Mouse (Mus musculus): ENCODE measurements around the gene Fads6. TPM values are rescaled to one million over a fixed set of nuclear protein-coding genes. Genes with fewer than 3 reads are reported as not detected.

Fads6 gene
- polyA plus RNA-seq, 1 experiment: 0.62 TPM

GRCm38 (mm10) chr11:115318245-115319027 lies 21.0 kb upstream of the Fads6 start:
- Histone ChIP-seq H3K4me2 (ENCODE audit: low read depth) (no peak overlapping the region), H3K27me3 (ENCODE audit: control insufficient read depth, insufficient read depth, insufficient read length) (peaks cover 59% of the 10 kb centered on the region), H3K79me2 (ENCODE audit: control insufficient read depth, insufficient read depth) (no peaks in the 10 kb centered on the region), H3ac (ENCODE audit: control insufficient read depth, insufficient read length) (no peak overlapping the region), H3K4me3 (no peak overlapping the region), H3K36me3 (ENCODE audit: control insufficient read depth, insufficient read depth) (no peaks in the 10 kb centered on the region)
- TF ChIP-seq SRF (IDR thresholded peaks at IDR 0.05; ENCODE audit: control insufficient read depth, insufficient read length, low read depth): no peak
- no peak for TF ChIP-seq REST (IDR thresholded peaks at IDR 0.05; ENCODE audit: insufficient read depth, insufficient read length)
- TF ChIP-seq MYOG (IDR thresholded peaks at IDR 0.05; ENCODE audit: control insufficient read depth in 1 of 3, insufficient read depth in 1 of 3, insufficient read length in 2 of 3, low read depth in 2 of 3): no peak
- TF ChIP-seq POLR2AphosphoS2 (IDR thresholded peaks at IDR 0.05; ENCODE audit: insufficient read length, low read depth): no peak
- no peak for TF ChIP-seq TCF3 (IDR thresholded peaks at IDR 0.05; ENCODE audit: insufficient read length, low read depth)
- no peak for TF ChIP-seq USF1 (IDR thresholded peaks at IDR 0.05; ENCODE audit: low read depth)
- TF ChIP-seq TCF12 (IDR thresholded peaks at IDR 0.05; ENCODE audit: insufficient read depth, poor library complexity, severe bottlenecking): no peak

GRCm38 (mm10) chr11:115317204-115317603 lies 19.7 kb upstream of the Fads6 start:
- no peak for TF ChIP-seq TCF3 (IDR thresholded peaks at IDR 0.05; ENCODE audit: insufficient read length, low read depth)
- TF ChIP-seq MAX (IDR thresholded peaks at IDR 0.05; ENCODE audit: low read depth): no peak
- no peak for TF ChIP-seq POLR2AphosphoS2 (IDR thresholded peaks at IDR 0.05; ENCODE audit: insufficient read length, low read depth)
- no peak for TF ChIP-seq POLR2A (IDR thresholded peaks at IDR 0.05; ENCODE audit: insufficient read length, low read depth)
- no peak for TF ChIP-seq TCF12 (IDR thresholded peaks at IDR 0.05; ENCODE audit: insufficient read depth, poor library complexity, severe bottlenecking)
- TF ChIP-seq REST (IDR thresholded peaks at IDR 0.05; ENCODE audit: insufficient read depth, insufficient read length): no peak
- no peak for TF ChIP-seq MYOD1 (IDR thresholded peaks at IDR 0.05; ENCODE audit: control insufficient read depth in 1 of 3, insufficient read length in 2 of 3, low read depth in 2 of 3)
- no peak for TF ChIP-seq E2F4 (IDR thresholded peaks at IDR 0.05; ENCODE audit: insufficient read depth)
- TF ChIP-seq CEBPB (IDR thresholded peaks at IDR 0.05; ENCODE audit: insufficient read depth, poor library complexity, severe bottlenecking): no peak
- no peak for TF ChIP-seq SRF (IDR thresholded peaks at IDR 0.05; ENCODE audit: control insufficient read depth, insufficient read length, low read depth)
- no peak for TF ChIP-seq MYOG (IDR thresholded peaks at IDR 0.05; ENCODE audit: control insufficient read depth in 1 of 3, insufficient read depth in 1 of 3, insufficient read length in 2 of 3, low read depth in 2 of 3)
- TF ChIP-seq USF1 (IDR thresholded peaks at IDR 0.05; ENCODE audit: low read depth): no peak
- Histone ChIP-seq H3K36me3 (ENCODE audit: control insufficient read depth, insufficient read depth) (no peaks in the 10 kb centered on the region), H3K79me2 (ENCODE audit: control insufficient read depth, insufficient read depth) (no peaks in the 10 kb centered on the region), H3K4me2 (ENCODE audit: low read depth) (no peak overlapping the region), H3K27me3 (ENCODE audit: control insufficient read depth, insufficient read depth, insufficient read length) (peaks cover 48% of the 10 kb centered on the region), H3K4me3 (no peak overlapping the region), H3ac (ENCODE audit: control insufficient read depth, insufficient read length) (no peak overlapping the region)

GRCm38 (mm10) chr11:115314249-115314648 lies 16.8 kb upstream of the Fads6 start:
- H3K36me3 ChIP-seq (ENCODE audit: control insufficient read depth, insufficient read depth): no peaks in the 10 kb centered on the region
- peaks cover 41% of the 10 kb centered on the region for H3K27me3 ChIP-seq (ENCODE audit: control insufficient read depth, insufficient read depth, insufficient read length)
- TF ChIP-seq MYOG (IDR thresholded peaks at IDR 0.05; ENCODE audit: control insufficient read depth in 1 of 3, insufficient read depth in 1 of 3, insufficient read length in 2 of 3, low read depth in 2 of 3) (no peak), TCF12 (IDR thresholded peaks at IDR 0.05; ENCODE audit: insufficient read depth, poor library complexity, severe bottlenecking) (no peak), MAX (IDR thresholded peaks at IDR 0.05; ENCODE audit: low read depth) (no peak), SRF (IDR thresholded peaks at IDR 0.05; ENCODE audit: control insufficient read depth, insufficient read length, low read depth) (no peak), CEBPB (IDR thresholded peaks at IDR 0.05; ENCODE audit: insufficient read depth, poor library complexity, severe bottlenecking) (0 out of 2 replicates have a peak, but pooled peaks have one; percentile 29), TCF3 (IDR thresholded peaks at IDR 0.05; ENCODE audit: insufficient read length, low read depth) (no peak), MYOD1 (IDR thresholded peaks at IDR 0.05; ENCODE audit: control insufficient read depth in 1 of 3, insufficient read length in 2 of 3, low read depth in 2 of 3) (no peak), POLR2AphosphoS2 (IDR thresholded peaks at IDR 0.05; ENCODE audit: insufficient read length, low read depth) (no peak)
- H3ac ChIP-seq (ENCODE audit: control insufficient read depth, insufficient read length): no peak overlapping the region
- no peak overlapping the region for H3K4me2 ChIP-seq (ENCODE audit: low read depth)
- no peaks in the 10 kb centered on the region for H3K79me2 ChIP-seq (ENCODE audit: control insufficient read depth, insufficient read depth)
- no peak overlapping the region for H3K4me3 ChIP-seq

GRCm38 (mm10) chr11:115308781-115309180 lies 11.3 kb upstream of the Fads6 start:
- H3K79me2 ChIP-seq (ENCODE audit: control insufficient read depth, insufficient read depth): no peaks in the 10 kb centered on the region
- no peak overlapping the region for H3ac ChIP-seq (ENCODE audit: control insufficient read depth, insufficient read length)
- H3K4me3 ChIP-seq: no peak overlapping the region
- no peak overlapping the region for H3K4me2 ChIP-seq (ENCODE audit: low read depth)
- no peaks in the 10 kb centered on the region for H3K27me3 ChIP-seq (ENCODE audit: control insufficient read depth, insufficient read depth, insufficient read length)
- H3K36me3 ChIP-seq (ENCODE audit: control insufficient read depth, insufficient read depth): no peaks in the 10 kb centered on the region
- TF ChIP-seq REST (IDR thresholded peaks at IDR 0.05; ENCODE audit: insufficient read depth, insufficient read length) (no peak), TCF3 (IDR thresholded peaks at IDR 0.05; ENCODE audit: insufficient read length, low read depth) (no peak), MAX (IDR thresholded peaks at IDR 0.05; ENCODE audit: low read depth) (no peak), MYOD1 (IDR thresholded peaks at IDR 0.05; ENCODE audit: control insufficient read depth in 1 of 3, insufficient read length in 2 of 3, low read depth in 2 of 3) (peak; percentile 14 to 69 (median 68))

GRCm38 (mm10) chr11:115306863-115307262 lies 9.4 kb upstream of the Fads6 start, which contains the start of gene Otop2:
Gene Otop2, plus strand, starts transcription at chr11:115307163.
- no peaks in the 10 kb centered on the region for H3K79me2 ChIP-seq (ENCODE audit: control insufficient read depth, insufficient read depth)
- TF ChIP-seq SRF (IDR thresholded peaks at IDR 0.05; ENCODE audit: control insufficient read depth, insufficient read length, low read depth) (no peak), REST (IDR thresholded peaks at IDR 0.05; ENCODE audit: insufficient read depth, insufficient read length) (no peak), CEBPB (IDR thresholded peaks at IDR 0.05; ENCODE audit: insufficient read depth, poor library complexity, severe bottlenecking) (no peak), POLR2A (IDR thresholded peaks at IDR 0.05; ENCODE audit: insufficient read length, low read depth) (no peak), E2F4 (IDR thresholded peaks at IDR 0.05; ENCODE audit: insufficient read depth) (no peak), POLR2AphosphoS2 (IDR thresholded peaks at IDR 0.05; ENCODE audit: insufficient read length, low read depth) (no peak), MYOD1 (IDR thresholded peaks at IDR 0.05; ENCODE audit: control insufficient read depth in 1 of 3, insufficient read length in 2 of 3, low read depth in 2 of 3) (no peak)
- no peak within 1 kb of the TSS for H3K4me2 ChIP-seq (ENCODE audit: low read depth)
- H3K36me3 ChIP-seq (ENCODE audit: control insufficient read depth, insufficient read depth): no peaks in the 10 kb centered on the region
- H3K4me3 ChIP-seq: no peak within 1 kb of the TSS
- H3K27me3 ChIP-seq (ENCODE audit: control insufficient read depth, insufficient read depth, insufficient read length): no peaks in the 10 kb centered on the region
- H3ac ChIP-seq (ENCODE audit: control insufficient read depth, insufficient read length): no peak within 1 kb of the TSS

Data from myocyte (in vitro differentiated cells).